Mouse (Mus musculus) kidney, embryonic 15.5 days (tissue): ENCODE measurements around the gene Parm1. TPM values are rescaled to one million over a fixed set of nuclear protein-coding genes. Genes with fewer than 3 reads are reported as not detected.

Experiments
- ATAC-seq: fragments of 200-750 bp; cut with Nextera tagmentation; replicated peaks from 2 replicates; pipeline ENCODE4 v1.8.0; 2017; ENCODE audit warnings: moderate TSS enrichment; ENCODE audit not compliant: low FRiP score
- H3K27ac ChIP-seq: fragments of 300-500 bp; sonication (generic); 2 replicates; pipeline ENCODE4 v1.5.1; 2015; ENCODE audit warnings: mild to moderate bottlenecking, inconsistent platforms
- H3K27me3 ChIP-seq: fragments of 300-500 bp; sonication (generic); 2 replicates; pipeline ENCODE4 v1.6.1; 2015; ENCODE audit warnings: inconsistent platforms
- H3K36me3 ChIP-seq: fragments of 300-500 bp; sonication (generic); 2 replicates; pipeline ENCODE4 v1.6.1; 2015; ENCODE audit warnings: inconsistent platforms
- H3K4me1 ChIP-seq: fragments of 300-500 bp; sonication (generic); 2 replicates; pipeline ENCODE4 v1.6.1; 2015; ENCODE audit warnings: inconsistent platforms
- H3K4me2 ChIP-seq: fragments of 300-500 bp; sonication (generic); 2 replicates; pipeline ENCODE4 v1.6.1; 2015; ENCODE audit warnings: moderate library complexity, mild to moderate bottlenecking, inconsistent platforms
- H3K4me3 ChIP-seq: fragments of 300-500 bp; sonication (generic); replicated peaks from 2 replicates; pipeline ENCODE4 v1.5.1; 2015; ENCODE audit warnings: mild to moderate bottlenecking, inconsistent platforms
- H3K9ac ChIP-seq: fragments of 300-500 bp; sonication (generic); 2 replicates; pipeline ENCODE4 v1.6.1; 2015; ENCODE audit warnings: mild to moderate bottlenecking, inconsistent platforms
- H3K9me3 ChIP-seq: fragments of 300-500 bp; sonication (generic); replicated peaks from 2 replicates; pipeline ENCODE4 v1.6.1; 2016; ENCODE audit warnings: inconsistent platforms
- WGBS: fragments of 180-500 bp; shearing (Covaris S2); methylation state at CpG from one replicate; pipeline ENCODE4 v1.1.7; 2015; ENCODE audit warnings: mixed read lengths; 5-methylcytosine and 5-hydroxymethylcytosine counted together
- polyA plus RNA-seq: library from polyadenylated mRNA; unstranded; fragments of >200 nt; fragmentation: Nextera tagmentation; extraction: Ambion mirVana; gene quantifications from 2 replicates; pipeline ENCODE4 v1.2.1, GENCODE M21; 2015

Parm1 gene
- polyA plus RNA-seq, 1 experiment from 2014 or later = 11.5 TPM

GRCm38 (mm10) chr5:91667127-91667526 lies 149.7 kb downstream of the Parm1 start:
- Histone ChIP-seq H3K36me3 (no peaks in the 10 kb centered on the region), H3K27me3 (no peaks in the 10 kb centered on the region), H3K4me1 (no peaks in the 10 kb centered on the region), H3K4me3 (no peak overlapping the region), H3K9me3 (no peaks in the 10 kb centered on the region), H3K4me2 (no peak overlapping the region), H3K9ac (no peak overlapping the region), H3K27ac (no peak overlapping the region)
- 89% methylated on average over 4 of the region's 4 CpGs for WGBS
- ATAC-seq = no peak

GRCm38 (mm10) chr5:91669235-91669634 lies 151.8 kb downstream of the Parm1 start:
- no peaks in the 10 kb centered on the region for H3K27me3 ChIP-seq
- no peak overlapping the region for H3K4me3 ChIP-seq
- no peak overlapping the region for H3K27ac ChIP-seq
- no peak for ATAC-seq
- no peaks in the 10 kb centered on the region for H3K36me3 ChIP-seq
- H3K4me1 ChIP-seq = no peaks in the 10 kb centered on the region
- WGBS = 90% methylated on average over 4 of the region's 4 CpGs
- H3K4me2 ChIP-seq = no peak overlapping the region
- H3K9ac ChIP-seq = no peak overlapping the region
- H3K9me3 ChIP-seq = no peaks in the 10 kb centered on the region

Other genes with a start within 250 kb of the Parm1 start
- gene Btc, start 114.6 kb upstream of the Parm1 start, polyA plus RNA-seq = 8.6 and 10.9 TPM in 2 replicates